Mouse (Mus musculus) cerebellum, postnatal 36 days (tissue): ENCODE data around the gene Tmem9.
A peak's percentile ranks its signal among the peaks of the same experiment; 100 is the strongest.

Experiments used
- DNase-seq, 2 experiments: peaks; one replicate each; pipeline ENCODE4 v3.0.0; 2021 to 2022; ENCODE audit warnings: mixed read lengths in 2 of 2

The Tmem9 gene

DNA sequence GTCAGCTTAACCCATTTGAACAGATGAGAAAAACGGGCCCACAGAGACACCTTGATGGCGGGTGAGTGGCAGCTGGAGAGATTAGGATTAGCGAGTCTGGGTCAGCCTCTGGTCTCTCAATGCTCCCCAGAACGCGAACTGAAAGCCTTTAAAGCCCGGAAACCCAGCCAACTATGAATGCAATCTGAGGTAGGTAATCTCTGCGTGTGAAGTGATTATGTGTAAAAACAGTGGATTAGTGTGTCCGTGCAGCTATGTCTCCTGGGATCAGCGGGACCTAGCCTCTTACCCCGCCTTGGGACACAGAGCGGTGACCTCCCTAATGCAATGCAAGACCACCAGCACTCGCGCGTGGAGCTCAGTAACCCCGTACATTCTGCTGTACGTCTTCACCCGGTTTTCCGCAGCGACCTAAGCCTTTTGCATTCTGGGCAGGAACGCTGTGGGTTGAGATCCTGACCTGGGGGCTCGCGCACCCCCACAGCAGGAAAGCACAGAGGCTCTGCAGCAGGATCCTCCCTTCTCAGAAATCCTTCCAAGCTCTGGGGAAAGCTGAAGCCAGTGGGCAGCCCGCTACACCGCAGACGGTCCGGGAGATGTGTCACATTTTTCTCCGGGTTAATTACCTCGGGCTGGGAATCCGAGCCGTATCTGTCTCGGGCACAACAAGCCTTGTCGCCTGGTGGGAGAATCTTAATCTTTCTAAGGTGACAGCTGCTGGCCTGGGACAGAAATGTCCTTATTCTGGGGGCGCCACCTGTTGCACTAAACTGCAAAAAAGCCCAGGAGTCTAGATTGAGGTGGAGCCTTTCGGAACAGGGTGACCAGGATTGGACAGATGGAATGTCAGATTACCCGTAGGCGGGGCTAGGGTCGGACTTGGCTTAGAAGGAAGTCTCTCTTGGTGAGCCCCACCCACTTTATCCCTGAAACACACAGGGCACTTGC is at the start of gene Tmem9:
Gene Tmem9 (plus strand): TSS at position 940 of the 948 bp plus-strand sequence.
- DNase-seq = peak; percentile 35 to 44

DNA sequence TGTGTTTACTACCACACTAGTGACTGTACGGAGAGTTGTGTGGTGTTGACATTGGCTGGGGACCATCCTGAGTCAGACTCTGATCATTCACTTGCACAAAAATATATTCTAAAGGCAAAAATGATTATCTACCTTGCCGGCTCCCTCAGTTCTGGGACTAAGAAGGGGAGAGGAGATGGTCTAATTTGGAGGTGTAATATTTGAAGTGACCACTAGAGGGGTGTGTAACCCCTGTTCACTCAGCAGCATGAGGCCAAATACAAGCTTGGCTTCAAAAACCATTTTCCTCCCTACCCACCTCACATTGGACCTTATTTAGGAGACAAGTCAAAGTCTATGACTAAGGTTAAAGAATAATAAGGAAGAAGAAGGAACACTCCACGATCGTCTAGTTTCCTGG is 49.5 kb upstream of the Tmem9 start:
- peak in 1 of 2 experiments; percentile 27 for DNase-seq

DNA sequence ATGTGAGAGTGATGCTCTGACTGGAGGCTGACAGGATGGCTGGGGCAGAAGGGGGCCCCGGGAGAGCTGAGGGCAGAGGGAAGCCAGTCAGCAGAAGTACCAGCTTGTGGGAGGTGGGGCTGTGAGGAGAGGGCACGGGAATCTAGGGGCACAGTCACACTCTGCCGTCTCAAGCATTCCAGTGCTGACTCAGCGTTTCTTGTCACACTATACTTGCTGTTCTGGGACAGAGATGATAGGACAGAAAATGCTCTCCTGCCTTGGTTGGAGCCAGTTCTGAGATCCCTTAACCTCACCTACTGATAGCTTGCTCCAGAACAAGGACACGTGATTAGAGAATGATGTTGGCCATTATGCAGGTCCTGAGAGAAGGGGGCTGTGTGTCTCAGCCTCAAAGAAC is 44.8 kb upstream of the Tmem9 start:
- DNase-seq = no peak

DNA sequence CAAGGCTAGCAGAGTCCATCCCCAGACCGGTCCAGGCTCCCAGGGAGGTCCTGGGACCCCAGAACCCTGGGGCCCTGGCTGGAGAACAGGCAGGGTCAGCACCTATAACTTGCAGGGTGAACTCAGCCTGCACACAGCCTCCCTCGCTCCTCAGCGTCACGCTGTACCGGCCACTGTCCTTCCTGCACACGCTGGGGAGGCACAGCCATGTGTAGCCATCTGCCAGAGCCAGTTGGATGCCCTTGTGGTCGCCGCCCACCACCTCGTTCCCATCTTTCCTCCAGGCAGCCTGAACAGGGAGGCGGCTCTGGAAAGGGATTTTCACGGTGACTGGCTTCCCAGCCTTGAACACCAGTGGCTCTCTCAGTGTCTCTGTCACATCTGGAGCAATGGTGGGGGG is 43.4 kb upstream of the Tmem9 start:
- no peak for DNase-seq

DNA sequence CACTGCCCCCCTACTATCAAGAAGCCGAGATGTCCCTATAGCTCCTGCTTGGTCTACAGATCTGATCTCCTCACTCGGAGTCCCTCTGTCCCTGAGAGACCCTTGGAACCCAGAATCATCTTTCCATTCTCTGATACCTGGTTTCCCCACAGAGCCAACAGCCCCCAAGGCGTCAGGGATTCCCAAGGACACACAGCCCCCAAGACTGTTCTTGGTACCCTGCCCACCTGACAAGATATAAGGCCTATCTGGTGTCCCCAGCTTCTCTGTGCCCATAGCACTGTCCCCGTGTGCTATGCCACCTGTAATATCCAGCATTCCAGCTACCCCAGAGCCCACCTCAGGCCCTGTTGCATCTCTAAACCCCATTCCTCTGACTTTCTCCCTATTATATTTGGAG is 40.2 kb upstream of the Tmem9 start:
- DNase-seq = no peak

DNA sequence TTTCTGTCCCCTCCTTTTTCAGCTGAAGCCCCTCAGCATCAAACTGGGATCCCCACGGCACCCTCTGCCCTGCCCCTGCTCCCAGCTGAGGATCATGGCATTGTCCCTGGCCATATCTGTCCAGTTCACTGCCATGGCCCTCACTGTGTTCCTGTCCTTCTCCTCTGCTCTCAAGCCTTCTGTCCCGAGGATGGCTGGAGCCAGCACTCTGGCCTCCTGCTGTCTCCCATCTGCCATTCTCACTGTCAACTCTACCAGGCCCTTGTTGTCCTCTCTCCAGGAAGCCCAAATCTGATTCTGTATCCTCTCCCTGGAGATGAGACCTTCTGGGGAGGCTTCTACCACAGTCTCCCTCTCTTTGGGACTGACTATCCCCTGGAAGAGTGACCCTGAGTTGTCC is 37.5 kb upstream of the Tmem9 start:
- DNase-seq = peak; percentile 77 to 79

DNA sequence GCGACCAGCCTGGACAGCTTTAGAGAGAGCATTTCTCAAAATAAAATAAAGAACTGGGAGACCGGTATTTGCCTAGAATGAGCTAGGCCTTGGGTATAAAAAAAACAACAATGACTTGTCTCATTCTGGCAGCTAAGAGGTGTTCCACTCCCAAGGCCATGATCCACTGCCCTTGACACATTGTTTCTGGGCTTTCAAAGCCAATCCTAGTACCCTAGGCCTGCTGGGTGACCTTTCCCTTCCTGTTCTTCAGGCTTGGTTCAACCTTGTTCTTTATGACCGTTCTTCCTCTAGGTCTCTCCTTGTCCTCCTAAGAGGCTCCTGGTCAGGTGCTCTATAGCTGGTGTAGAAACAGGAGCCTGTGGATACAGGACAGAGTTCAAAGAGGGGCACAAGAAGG is 35.4 kb upstream of the Tmem9 start:
- no peak for DNase-seq

DNA sequence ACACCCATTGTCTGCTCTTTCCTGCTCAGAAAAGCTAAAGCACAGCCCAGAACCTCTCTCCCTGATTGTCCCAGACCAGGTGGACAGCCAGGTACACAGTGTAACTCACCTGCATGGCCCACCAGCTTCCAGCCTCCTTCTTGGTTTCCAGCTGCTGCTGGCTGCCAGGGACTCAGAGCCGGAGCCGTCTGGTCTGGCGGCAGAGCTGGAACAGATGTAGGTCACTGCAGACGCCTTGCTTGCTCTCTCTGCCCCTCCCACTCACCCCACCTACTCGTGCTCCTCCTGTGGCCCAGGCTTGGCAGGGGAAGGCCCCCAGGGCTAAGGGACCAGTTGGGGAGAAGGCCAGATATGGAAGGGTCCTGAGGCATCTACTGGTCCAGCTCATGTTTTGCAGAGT is 23.8 kb upstream of the Tmem9 start:
- no peak for DNase-seq

DNA sequence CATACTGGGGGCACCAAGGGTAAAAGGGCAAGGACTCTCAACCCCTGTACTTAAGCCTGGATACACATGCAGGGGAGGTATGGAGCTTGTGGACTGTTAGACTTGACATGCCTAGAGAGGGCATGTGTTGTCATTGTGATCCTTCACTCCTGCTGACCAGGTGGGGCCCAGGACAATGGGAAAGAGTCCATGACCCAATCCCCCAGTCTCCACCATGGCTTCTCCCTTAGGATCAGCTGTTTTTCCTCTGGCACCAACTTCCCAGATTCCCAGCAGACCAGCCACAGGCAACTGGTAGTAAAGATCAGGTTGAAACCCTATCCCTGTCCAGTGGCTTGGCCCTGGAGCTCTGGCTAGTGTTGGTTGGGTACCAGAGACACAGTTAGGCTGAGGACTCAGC is 18.1 kb upstream of the Tmem9 start:
- no peak for DNase-seq

DNA sequence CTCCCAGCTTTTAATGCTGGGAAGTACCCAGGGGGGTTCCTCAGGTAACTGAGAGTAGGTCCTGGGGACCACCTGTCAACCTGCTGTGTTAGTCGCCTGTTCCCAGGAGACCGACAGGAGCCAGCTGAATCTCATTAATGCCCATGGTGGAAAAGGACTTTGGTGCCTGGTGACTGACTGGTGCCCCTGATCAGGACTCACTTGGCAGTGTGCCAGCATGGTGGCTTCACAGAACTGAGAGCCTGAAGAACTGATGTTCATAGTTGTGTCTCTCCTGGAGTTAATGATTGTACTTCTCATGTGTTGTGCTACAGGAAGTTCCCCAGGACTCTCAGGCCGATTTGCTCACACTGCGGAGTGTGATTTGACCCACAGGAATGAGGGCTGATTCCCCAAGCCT is 14.5 kb upstream of the Tmem9 start:
- DNase-seq = no peak

DNA sequence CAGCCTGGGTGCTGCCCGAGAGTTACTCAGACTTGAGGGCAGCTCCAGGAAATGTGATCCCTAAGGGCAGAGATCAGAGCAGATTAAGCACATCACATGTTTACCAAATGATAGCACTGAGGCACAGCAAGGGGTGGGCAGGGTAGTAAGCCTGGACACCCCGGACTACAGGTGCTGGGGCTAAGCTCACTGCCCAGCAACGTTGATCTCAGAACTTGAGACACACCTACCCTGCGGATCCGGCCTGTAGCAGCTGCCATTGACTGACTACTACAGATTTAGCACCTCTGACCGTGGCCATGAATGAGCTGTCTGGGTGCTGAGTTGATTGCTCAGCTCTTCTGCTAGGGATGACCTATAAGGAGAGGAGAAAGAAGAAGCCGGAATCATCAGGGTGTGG is 10.4 kb upstream of the Tmem9 start:
- DNase-seq = no peak

DNA sequence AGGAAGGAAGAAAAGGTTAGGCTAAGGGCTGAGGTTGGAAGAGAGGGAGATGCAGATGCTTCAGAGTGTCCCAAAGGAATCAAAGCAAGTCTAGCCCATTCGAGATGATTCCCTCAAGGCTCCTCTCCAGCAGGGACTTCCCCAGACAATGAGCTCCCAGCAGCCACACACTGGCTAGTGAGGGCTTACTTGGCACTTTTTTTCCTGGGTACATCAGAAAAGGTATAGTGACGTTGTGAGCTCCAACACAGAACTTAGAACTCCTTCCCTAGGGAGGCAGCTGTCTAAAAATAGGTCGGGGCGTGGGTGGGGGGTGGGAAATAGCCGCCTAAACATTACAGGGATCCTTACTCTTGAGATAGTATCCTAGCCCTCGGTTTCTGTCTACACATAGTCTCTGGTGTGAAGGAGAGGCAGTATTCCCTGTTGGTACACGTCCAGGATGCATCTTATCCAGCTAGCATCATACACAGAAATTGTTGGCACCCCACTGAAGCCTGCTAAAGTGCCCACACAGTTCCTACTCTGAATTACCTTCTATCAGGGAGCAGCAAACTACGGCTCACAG is 8.1 kb upstream of the Tmem9 start:
- DNase-seq = no peak

DNA sequence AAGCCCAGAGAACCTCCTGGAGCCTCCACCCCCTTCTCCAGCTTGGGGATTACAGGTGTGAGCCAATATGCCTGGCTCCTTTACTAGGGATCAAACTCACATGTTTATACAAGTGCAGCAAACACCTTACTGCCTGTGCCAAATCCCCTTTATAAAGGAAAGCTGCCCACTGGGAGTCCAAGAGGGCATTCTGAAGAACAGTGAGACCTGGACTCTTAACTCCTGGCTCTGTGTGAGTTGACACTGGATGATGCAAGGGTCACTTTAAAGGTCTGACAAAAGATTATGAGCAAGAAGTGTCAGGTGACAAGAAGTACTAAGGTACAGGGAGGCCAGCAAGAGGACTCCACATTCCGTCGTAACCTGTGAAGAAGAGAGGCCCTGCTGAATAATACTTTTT is 6.5 kb upstream of the Tmem9 start:
- no peak for DNase-seq

DNA sequence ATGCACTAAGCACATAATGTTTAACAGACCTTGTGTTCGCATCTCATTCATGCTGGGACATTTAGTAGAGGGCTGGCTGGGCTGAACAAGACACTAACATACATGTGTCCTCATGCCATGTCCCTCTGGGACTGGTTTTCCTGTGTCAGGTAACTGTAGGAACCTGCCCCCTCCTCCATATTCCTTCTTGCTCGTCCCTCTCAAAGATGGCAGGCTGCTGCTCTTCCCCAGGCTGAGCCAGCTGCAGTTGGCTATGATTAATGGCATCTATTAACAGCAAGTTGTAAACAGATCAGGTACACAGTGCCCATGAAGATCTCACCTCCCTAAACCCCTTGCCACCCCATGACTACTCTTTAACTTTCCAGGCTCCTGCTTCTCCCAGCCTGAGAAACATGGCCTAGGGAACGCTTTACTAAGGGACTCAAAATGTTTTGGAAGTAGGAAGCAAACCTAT is 1.6 kb upstream of the Tmem9 start, which contains the start of gene Igfn1:
Gene Igfn1 (minus strand): TSS at position 51 of the 457 bp plus-strand sequence.
- DNase-seq = no peak

DNA sequence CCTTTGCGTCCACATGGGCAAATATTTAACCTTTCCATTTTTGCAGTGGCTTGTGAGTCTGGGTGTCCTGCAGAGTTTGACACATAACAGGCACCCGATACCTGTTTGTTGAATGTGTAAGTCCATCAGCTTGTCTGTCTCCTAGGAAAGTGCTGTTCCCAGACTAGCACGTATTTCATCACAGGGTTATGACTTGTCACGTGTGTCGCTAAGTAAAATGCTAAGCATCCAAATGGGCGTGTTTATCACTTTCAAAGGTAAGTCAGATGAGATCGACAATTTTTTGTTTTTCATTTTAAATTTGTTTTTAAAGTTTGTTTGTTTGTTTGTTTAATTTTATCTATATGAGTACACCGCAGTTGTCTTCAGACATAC is 196 bp downstream of the Tmem9 start:
- DNase-seq = no peak

DNA sequence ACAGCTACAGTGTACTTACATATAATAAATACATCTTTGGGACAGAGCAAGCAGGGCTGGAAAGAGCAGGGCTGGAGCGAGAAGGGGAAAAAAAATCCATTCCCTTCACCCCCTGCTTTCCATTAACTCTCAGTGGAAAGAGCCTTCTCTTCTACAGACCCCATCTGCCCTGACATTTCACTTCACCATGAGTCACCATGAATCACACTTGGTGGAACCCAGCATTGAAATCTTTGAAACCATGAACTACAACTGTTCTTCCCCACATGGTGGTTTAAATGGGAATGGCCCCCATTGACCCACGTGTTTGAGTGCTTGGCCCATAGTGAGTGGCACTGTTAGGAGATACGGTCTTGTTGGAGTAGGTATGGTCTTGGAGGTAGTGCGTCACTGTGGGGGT is 2.3 kb downstream of the Tmem9 start:
- no peak for DNase-seq

DNA sequence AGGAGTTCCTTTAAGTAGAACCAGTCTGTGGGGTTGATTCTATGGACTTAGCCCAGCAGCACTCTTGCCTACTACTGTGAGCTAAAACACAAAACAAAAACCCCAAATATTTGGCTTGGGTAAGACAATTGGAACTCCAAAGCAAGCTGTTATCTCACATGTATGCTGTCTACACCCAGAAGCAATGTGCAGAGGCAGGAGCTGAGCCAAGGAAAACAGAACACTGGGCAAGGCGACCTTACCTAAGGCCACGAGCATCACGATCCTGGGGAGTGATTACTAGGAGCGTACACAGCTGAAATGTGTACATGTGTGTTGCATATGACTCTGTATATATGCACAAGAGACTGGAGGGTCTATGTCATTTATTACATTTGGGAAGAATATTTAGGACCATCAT is 5.6 kb downstream of the Tmem9 start:
- DNase-seq = no peak

DNA sequence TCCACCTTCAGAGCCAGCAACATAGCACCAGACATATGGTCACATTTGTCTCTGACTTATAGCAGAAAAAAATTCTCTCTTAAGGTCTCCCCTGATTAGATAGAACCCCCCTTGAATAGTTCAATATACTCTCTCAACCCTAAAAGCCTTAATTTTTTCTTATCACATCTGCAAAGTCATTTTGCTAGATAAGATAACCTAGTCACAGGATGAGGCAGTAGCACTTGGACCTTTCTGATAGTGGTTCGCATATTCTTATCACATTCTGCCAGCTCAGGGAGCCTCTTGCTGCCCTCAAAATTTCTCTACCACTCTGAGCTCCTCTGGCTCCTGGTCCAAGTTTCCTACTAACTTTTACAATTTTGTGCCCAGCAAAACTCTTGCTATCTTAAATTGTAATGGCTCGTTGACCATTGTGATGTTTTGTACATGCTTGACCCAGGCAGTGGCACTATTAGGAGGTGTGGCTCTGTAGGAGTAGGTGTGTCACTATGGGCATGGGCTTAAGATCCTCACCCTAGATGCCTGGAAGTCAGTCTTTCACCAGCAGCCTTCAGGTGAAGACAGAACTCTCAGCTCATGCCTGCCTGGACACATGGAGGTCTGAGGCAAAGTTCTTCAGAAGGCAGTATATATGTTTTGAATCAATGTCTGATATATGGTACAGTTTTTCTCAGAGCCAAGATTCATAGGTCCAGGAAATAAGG is 7.0 kb downstream of the Tmem9 start:
- DNase-seq = no peak

DNA sequence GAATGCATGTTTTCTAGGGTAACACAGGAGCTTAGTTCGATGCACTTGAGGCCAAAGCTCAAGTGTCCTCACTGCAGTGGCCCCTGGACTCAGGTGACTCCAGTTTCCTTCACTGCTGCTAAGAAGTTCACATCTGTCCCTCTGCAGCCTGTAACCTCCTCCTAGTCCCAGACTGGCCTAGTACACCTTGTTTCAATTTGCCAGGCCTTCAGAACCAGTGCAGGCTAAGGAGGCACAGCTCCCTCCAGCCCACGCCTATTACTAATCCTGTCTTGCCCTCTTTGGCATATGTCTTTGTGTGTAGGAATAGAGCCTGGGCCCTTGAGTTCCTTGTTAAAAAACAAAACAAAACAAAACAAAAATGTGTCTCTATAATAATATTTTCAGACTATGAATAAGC is 9.4 kb downstream of the Tmem9 start:
- peak in 1 of 2 experiments; percentile 17 for DNase-seq

DNA sequence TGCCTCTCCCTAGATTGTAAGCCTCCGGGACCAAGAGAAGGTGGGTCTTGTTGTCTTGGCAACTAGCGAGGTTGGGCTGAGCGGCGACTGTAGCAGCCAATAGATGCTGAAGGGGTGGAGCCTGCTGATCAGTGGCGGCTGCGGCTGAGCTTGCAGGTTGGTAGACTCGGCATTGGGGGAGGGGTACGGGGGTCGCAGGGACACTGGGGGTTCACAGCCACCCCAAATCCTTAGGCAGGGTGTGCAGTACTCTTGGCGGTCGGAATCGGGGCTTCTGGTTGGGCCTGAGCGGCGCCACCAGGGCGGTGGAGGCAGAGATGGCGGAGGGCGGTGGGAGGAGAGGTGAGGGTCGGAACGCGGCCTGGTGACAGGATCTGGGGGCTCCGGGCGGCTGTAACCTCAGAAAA is 10.0 kb downstream of the Tmem9 start:
- peak; percentile 89 to 93 for DNase-seq

DNA sequence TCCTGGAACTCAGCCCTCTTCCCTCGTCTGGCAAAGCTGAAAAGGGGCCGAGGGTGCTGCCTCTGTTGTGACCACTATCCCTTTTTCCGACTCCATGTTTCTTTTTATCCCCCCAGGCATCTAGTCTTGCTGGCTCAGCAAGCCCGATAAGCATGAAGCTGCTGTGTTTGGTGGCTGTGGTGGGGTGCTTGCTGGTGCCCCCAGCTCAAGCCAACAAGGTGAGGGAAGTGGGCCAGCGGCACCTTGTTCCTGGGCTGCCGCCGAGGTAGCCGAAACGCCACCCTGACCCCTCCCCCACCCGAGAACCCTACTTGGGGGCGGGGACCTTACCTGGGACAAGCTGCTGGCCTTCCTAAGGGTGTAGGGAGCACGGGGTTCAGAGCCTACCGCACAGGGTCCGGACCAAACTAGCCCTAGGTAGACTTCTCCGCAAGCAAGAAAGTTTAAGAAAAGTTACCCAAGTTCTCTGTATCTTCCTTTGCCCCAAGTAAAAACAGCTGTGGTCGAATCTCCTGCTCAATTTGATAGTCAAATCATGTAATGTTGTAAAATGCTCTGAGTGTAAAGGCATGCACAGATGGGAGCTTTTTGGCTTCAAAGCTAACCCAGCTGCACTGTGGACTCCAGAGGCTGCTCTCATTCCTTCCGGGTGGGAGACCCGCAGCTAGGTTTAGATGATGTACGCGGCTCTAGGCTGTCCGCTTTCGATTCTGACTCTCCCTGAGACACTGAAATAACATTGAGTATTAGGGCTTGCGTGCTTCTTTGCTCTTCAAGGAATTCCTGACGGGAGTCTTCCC is 10.6 kb downstream of the Tmem9 start:
- DNase-seq = peak; percentile 27 to 43

DNA sequence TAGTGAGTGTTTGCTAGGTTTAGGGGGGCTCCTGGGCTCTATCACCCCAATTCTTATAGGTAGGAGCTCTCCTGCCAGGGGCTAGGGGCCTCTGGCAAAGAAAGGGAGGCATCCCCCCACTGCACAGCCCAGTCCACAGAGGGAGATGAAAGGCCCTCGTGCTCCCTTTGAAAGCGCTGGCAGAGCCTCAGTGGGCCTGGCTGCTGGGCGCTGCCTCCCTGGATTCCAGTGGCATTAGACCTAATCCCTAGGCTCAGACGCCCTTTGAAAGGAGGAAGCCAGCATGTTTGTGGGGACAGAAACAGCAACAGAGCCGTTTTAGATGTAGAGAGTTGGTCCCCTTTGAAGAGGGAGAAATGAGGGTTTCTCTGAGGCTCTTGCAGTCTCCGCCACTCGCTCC is 22.3 kb downstream of the Tmem9 start:
- no peak for DNase-seq

DNA sequence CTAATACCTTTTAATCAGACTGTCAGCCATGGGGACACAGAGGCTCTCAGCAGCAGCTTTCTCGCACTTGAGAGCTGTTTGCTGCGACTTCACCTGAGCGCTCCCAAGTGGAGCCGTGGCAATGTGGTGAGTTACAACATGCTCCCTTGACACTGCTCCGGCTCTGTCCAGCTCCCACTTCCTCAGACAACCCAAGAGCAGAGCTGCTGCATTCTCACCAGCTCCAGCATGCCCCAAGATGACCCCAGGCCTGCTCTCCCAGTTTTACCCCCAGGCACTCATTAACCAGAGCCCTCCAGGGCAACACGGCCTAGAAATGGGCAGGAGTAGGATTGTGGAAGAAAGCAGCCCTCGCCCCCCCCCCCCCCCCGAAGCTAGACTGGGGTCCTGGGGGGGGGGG is 23.7 kb downstream of the Tmem9 start:
- DNase-seq = no peak
